Mouse (Mus musculus): ENCODE measurements around the gene Tmem210. TPM values are rescaled to one million over a fixed set of nuclear protein-coding genes. Genes with fewer than 3 reads are reported as not detected.
A peak's percentile ranks its signal among the peaks of the same experiment; 100 is the strongest.

The Tmem210 gene
- polyA plus RNA-seq, 1 experiment, result 870 TPM

DNA sequence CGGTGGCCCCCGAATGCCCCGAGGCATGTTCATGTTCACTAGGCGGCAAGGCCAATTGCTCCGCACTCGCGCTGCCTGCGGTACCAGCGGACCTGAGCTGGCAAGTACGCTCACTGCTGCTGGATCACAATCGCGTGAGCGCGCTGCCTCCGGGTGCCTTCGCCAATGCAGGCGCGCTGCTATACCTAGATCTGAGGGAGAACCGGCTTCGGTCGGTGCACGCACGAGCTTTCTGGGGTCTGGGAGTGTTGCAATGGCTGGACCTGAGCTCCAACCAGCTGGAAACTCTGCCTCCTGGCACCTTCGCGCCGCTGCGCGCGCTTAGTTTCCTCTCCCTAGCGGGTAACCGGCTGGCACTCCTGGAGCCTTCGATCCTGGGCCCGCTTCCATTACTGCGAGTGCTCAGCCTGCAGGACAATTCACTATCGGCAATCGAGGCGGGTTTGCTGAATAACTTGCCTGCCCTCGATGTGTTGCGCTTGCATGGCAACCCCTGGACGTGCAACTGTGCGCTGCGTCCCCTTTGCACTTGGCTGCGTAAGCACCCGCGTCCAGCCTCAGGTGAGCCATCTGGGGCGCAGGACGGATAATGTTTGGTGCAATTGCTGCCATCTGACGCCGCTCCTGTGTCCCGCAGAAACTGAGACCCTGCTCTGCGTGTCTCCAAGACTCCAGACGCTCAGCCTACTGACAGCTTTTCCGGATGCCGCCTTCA, 2.3 kb downstream of the Tmem210 start:
- no peaks in the 10 kb centered on the region; the same call in 1 of the 2 replicates for H3K36me3 ChIP-seq (ENCODE audit: control insufficient read depth, insufficient read depth, low read length)
- peak overlapping the region; percentile 76 for H3K4me3 ChIP-seq (ENCODE audit: control insufficient read depth, low read depth, low read length)
- TF ChIP-seq CTCF (IDR thresholded peaks at IDR 0.05; ENCODE audit: control insufficient read depth, insufficient read depth, insufficient replicate concordance, low read depth, low read length) (no peak), POLR2A (IDR thresholded peaks at IDR 0.05; ENCODE audit: control insufficient read depth, low read depth, low read length) (0 out of 2 replicates have a peak, but pooled peaks have one; percentile 2)
- no peaks in the 10 kb centered on the region for H3K27me3 ChIP-seq (ENCODE audit: control insufficient read depth, insufficient read depth, low read length)
- H3K27ac ChIP-seq (ENCODE audit: control insufficient read depth, insufficient read depth, low read depth, low read length), result no peak overlapping the region
- peaks cover 8% of the 10 kb centered on the region for H3K4me1 ChIP-seq (ENCODE audit: control insufficient read depth, insufficient read depth, low read length)

GRCm38 (mm10) chr2:25290816-25291130, 2.8 kb downstream of the Tmem210 start:
- H3K4me1 ChIP-seq (ENCODE audit: control insufficient read depth, insufficient read depth, low read length), result peaks cover 8% of the 10 kb centered on the region
- peak overlapping the region; percentile 76 for H3K4me3 ChIP-seq (ENCODE audit: control insufficient read depth, low read depth, low read length)
- H3K27me3 ChIP-seq (ENCODE audit: control insufficient read depth, insufficient read depth, low read length), result no peaks in the 10 kb centered on the region
- H3K36me3 ChIP-seq (ENCODE audit: control insufficient read depth, insufficient read depth, low read length), result no peaks in the 10 kb centered on the region
- H3K27ac ChIP-seq (ENCODE audit: control insufficient read depth, insufficient read depth, low read depth, low read length), result no peak overlapping the region
- no peak for TF ChIP-seq POLR2A (IDR thresholded peaks at IDR 0.05; ENCODE audit: control insufficient read depth, low read depth, low read length)
- no peak for TF ChIP-seq CTCF (IDR thresholded peaks at IDR 0.05; ENCODE audit: control insufficient read depth, insufficient read depth, insufficient replicate concordance, low read depth, low read length)

GRCm38 (mm10) chr2:25291184-25292053, 3.5 kb downstream of the Tmem210 start:
- Histone ChIP-seq H3K36me3 (ENCODE audit: control insufficient read depth, insufficient read depth, low read length) (no peaks in the 10 kb centered on the region), H3K27me3 (ENCODE audit: control insufficient read depth, insufficient read depth, low read length) (no peaks in the 10 kb centered on the region), H3K4me3 (ENCODE audit: control insufficient read depth, low read depth, low read length) (peak overlapping the region; percentile 76), H3K27ac (ENCODE audit: control insufficient read depth, insufficient read depth, low read depth, low read length) (no peak overlapping the region), H3K4me1 (ENCODE audit: control insufficient read depth, insufficient read depth, low read length) (peaks cover 8% of the 10 kb centered on the region)
- no peak for TF ChIP-seq CTCF (IDR thresholded peaks at IDR 0.05; ENCODE audit: control insufficient read depth, insufficient read depth, insufficient replicate concordance, low read depth, low read length)

GRCm38 (mm10) chr2:25292054-25292544, 4.2 kb downstream of the Tmem210 start:
- no peaks in the 10 kb centered on the region for H3K27me3 ChIP-seq (ENCODE audit: control insufficient read depth, insufficient read depth, low read length)
- TF ChIP-seq CTCF (IDR thresholded peaks at IDR 0.05; ENCODE audit: control insufficient read depth, insufficient read depth, insufficient replicate concordance, low read depth, low read length), result no peak
- no peak for TF ChIP-seq POLR2A (IDR thresholded peaks at IDR 0.05; ENCODE audit: control insufficient read depth, low read depth, low read length)
- H3K36me3 ChIP-seq (ENCODE audit: control insufficient read depth, insufficient read depth, low read length), result no peaks in the 10 kb centered on the region
- H3K4me3 ChIP-seq (ENCODE audit: control insufficient read depth, low read depth, low read length), result peak overlapping the region; percentile 76
- peaks cover 8% of the 10 kb centered on the region for H3K4me1 ChIP-seq (ENCODE audit: control insufficient read depth, insufficient read depth, low read length)
- no peak overlapping the region for H3K27ac ChIP-seq (ENCODE audit: control insufficient read depth, insufficient read depth, low read depth, low read length)

- Histone ChIP-seq H3K36me3 (ENCODE audit: control insufficient read depth, insufficient read depth, low read length) (no peaks in the 10 kb centered on the region), H3K27me3 (ENCODE audit: control insufficient read depth, insufficient read depth, low read length) (no peaks in the 10 kb centered on the region), H3K4me1 (ENCODE audit: control insufficient read depth, insufficient read depth, low read length) (peaks cover 8% of the 10 kb centered on the region), H3K27ac (ENCODE audit: control insufficient read depth, insufficient read depth, low read depth, low read length) (no peak overlapping the region), H3K4me3 (ENCODE audit: control insufficient read depth, low read depth, low read length) (peak overlapping the region; percentile 41)
- TF ChIP-seq POLR2A (IDR thresholded peaks at IDR 0.05; ENCODE audit: control insufficient read depth, low read depth, low read length) (no peak), CTCF (IDR thresholded peaks at IDR 0.05; ENCODE audit: control insufficient read depth, insufficient read depth, insufficient replicate concordance, low read depth, low read length) (peak; percentile 58; the same call in 1 of the 2 replicates)
Measured at GRCm38 (mm10) chr2:25292856-25293255, 4.9 kb downstream of the Tmem210 start.

- H3K36me3 ChIP-seq (ENCODE audit: control insufficient read depth, insufficient read depth, low read length), result no peaks in the 10 kb centered on the region
- TF ChIP-seq CTCF (IDR thresholded peaks at IDR 0.05; ENCODE audit: control insufficient read depth, insufficient read depth, insufficient replicate concordance, low read depth, low read length) (no peak), POLR2A (IDR thresholded peaks at IDR 0.05; ENCODE audit: control insufficient read depth, low read depth, low read length) (no peak)
- H3K27ac ChIP-seq (ENCODE audit: control insufficient read depth, insufficient read depth, low read depth, low read length), result no peak overlapping the region
- no peaks in the 10 kb centered on the region for H3K27me3 ChIP-seq (ENCODE audit: control insufficient read depth, insufficient read depth, low read length)
- H3K4me1 ChIP-seq (ENCODE audit: control insufficient read depth, insufficient read depth, low read length), result peaks cover 5% of the 10 kb centered on the region
- H3K4me3 ChIP-seq (ENCODE audit: control insufficient read depth, low read depth, low read length), result no peak overlapping the region
Measured at GRCm38 (mm10) chr2:25293706-25294105, 5.8 kb downstream of the Tmem210 start.

- Histone ChIP-seq H3K4me3 (ENCODE audit: control insufficient read depth, low read depth, low read length) (no peak overlapping the region), H3K27ac (ENCODE audit: control insufficient read depth, insufficient read depth, low read depth, low read length) (no peak overlapping the region), H3K36me3 (ENCODE audit: control insufficient read depth, insufficient read depth, low read length) (no peaks in the 10 kb centered on the region), H3K27me3 (ENCODE audit: control insufficient read depth, insufficient read depth, low read length) (no peaks in the 10 kb centered on the region), H3K4me1 (ENCODE audit: control insufficient read depth, insufficient read depth, low read length) (peaks cover 3% of the 10 kb centered on the region)
- TF ChIP-seq CTCF (IDR thresholded peaks at IDR 0.05; ENCODE audit: control insufficient read depth, insufficient read depth, insufficient replicate concordance, low read depth, low read length), result no peak
- no peak for TF ChIP-seq POLR2A (IDR thresholded peaks at IDR 0.05; ENCODE audit: control insufficient read depth, low read depth, low read length)
Measured at GRCm38 (mm10) chr2:25297093-25297492, 9.1 kb downstream of the Tmem210 start.

All from testis, adult 2 months (tissue).